Mouse (Mus musculus): ENCODE measurements around the gene Grin2d. TPM values are rescaled to one million over a fixed set of nuclear protein-coding genes. Genes with fewer than 3 reads are reported as not detected.
A peak's percentile ranks its signal among the peaks of the same experiment; 100 is the strongest.

Gene Grin2d
- polyA plus RNA-seq, 1 experiment from 2014 or later: 0.49 TPM

- H3K4me3 ChIP-seq (replicated peaks): peak within 1 kb of the TSS; percentile 88
- no peaks in the 10 kb centered on the region for H3K27me3 ChIP-seq (replicated peaks)
- H3K4me1 ChIP-seq (replicated peaks): peaks cover 26% of the 10 kb centered on the region
- H3K4me2 ChIP-seq (replicated peaks): peak within 1 kb of the TSS; percentile 72
- peak within 1 kb of the TSS; percentile 96 for H3K9ac ChIP-seq
- WGBS: under 1% methylated on average over 91 of the region's 92 CpGs
- ATAC-seq: peak; percentile 99
- H3K36me3 ChIP-seq: peaks cover 37% of the 10 kb centered on the region
- no peaks in the 10 kb centered on the region for H3K9me3 ChIP-seq
- H3K27ac ChIP-seq: peak within 1 kb of the TSS; percentile 99
Observed at GRCm38 (mm10) chr7:45813787-45814779, 64.1 kb downstream of the Grin2d start, which contains the start of gene Cyth2. TSS of gene Cyth2 (minus strand) at chr7:45814581.

- WGBS: 80% methylated on average over 8 of the region's 8 CpGs
- Histone ChIP-seq H3K27ac (no peak overlapping the region), H3K4me1 (replicated peaks) (peaks cover 31% of the 10 kb centered on the region), H3K9ac (peak overlapping the region; percentile 96), H3K9me3 (no peaks in the 10 kb centered on the region), H3K36me3 (peaks cover 47% of the 10 kb centered on the region), H3K4me3 (replicated peaks) (peak overlapping the region; percentile 88), H3K27me3 (replicated peaks) (no peaks in the 10 kb centered on the region), H3K4me2 (replicated peaks) (peak overlapping the region; percentile 72)
- ATAC-seq: no peak
Observed at GRCm38 (mm10) chr7:45812921-45813320, 65.3 kb downstream of the Grin2d start.

GRCm38 (mm10) chr7:45809276-45810075 lies 68.7 kb downstream of the Grin2d start:
- Histone ChIP-seq H3K4me3 (replicated peaks) (no peak overlapping the region), H3K9me3 (no peaks in the 10 kb centered on the region), H3K4me2 (replicated peaks) (no peak overlapping the region), H3K36me3 (peaks cover 59% of the 10 kb centered on the region), H3K27me3 (replicated peaks) (no peaks in the 10 kb centered on the region), H3K27ac (no peak overlapping the region), H3K4me1 (replicated peaks) (peaks cover 21% of the 10 kb centered on the region), H3K9ac (no peak overlapping the region)
- WGBS: 88% methylated on average over 14 of the region's 14 CpGs
- no peak for ATAC-seq

GRCm38 (mm10) chr7:45808471-45808870 lies 69.7 kb downstream of the Grin2d start:
- H3K9ac ChIP-seq: no peak overlapping the region
- no peak overlapping the region for H3K27ac ChIP-seq
- H3K4me2 ChIP-seq (replicated peaks): no peak overlapping the region
- H3K4me3 ChIP-seq (replicated peaks): no peak overlapping the region
- ATAC-seq: no peak
- H3K9me3 ChIP-seq: no peaks in the 10 kb centered on the region
- 36% methylated on average over 11 of the region's 11 CpGs for WGBS
- peaks cover 21% of the 10 kb centered on the region for H3K4me1 ChIP-seq (replicated peaks)
- peaks cover 59% of the 10 kb centered on the region for H3K36me3 ChIP-seq
- H3K27me3 ChIP-seq (replicated peaks): no peaks in the 10 kb centered on the region

GRCm38 (mm10) chr7:45805941-45806340 lies 72.2 kb downstream of the Grin2d start:
- WGBS: 64% methylated on average over 5 of the region's 5 CpGs
- Histone ChIP-seq H3K4me2 (replicated peaks) (no peak overlapping the region), H3K9me3 (no peaks in the 10 kb centered on the region), H3K4me3 (replicated peaks) (no peak overlapping the region), H3K27me3 (replicated peaks) (no peaks in the 10 kb centered on the region), H3K4me1 (replicated peaks) (peaks cover 9% of the 10 kb centered on the region), H3K9ac (no peak overlapping the region), H3K27ac (no peak overlapping the region), H3K36me3 (peaks cover 39% of the 10 kb centered on the region)
- no peak for ATAC-seq

- Histone ChIP-seq H3K27ac (no peak overlapping the region), H3K4me1 (replicated peaks) (peaks cover 27% of the 10 kb centered on the region), H3K36me3 (peaks cover 8% of the 10 kb centered on the region; the same call in 1 of the 2 replicates), H3K9ac (no peak overlapping the region), H3K4me3 (replicated peaks) (no peak overlapping the region), H3K4me2 (replicated peaks) (no peak overlapping the region), H3K9me3 (no peaks in the 10 kb centered on the region), H3K27me3 (replicated peaks) (peaks cover 9% of the 10 kb centered on the region; the same call in 1 of the 2 replicates)
- no peak for ATAC-seq
- 91% methylated on average over 6 of the region's 6 CpGs for WGBS
Observed at GRCm38 (mm10) chr7:45802551-45802950, 75.6 kb downstream of the Grin2d start.

GRCm38 (mm10) chr7:45801348-45801747 lies 76.8 kb downstream of the Grin2d start:
- Histone ChIP-seq H3K27ac (no peak overlapping the region), H3K9ac (no peak overlapping the region), H3K9me3 (no peaks in the 10 kb centered on the region), H3K27me3 (replicated peaks) (peaks cover 13% of the 10 kb centered on the region; the same call in 1 of the 2 replicates), H3K36me3 (no peaks in the 10 kb centered on the region), H3K4me1 (replicated peaks) (peaks cover 28% of the 10 kb centered on the region), H3K4me2 (replicated peaks) (peak overlapping the region; percentile 56), H3K4me3 (replicated peaks) (peak overlapping the region; percentile 25)
- WGBS: 2% methylated on average over 12 of the region's 12 CpGs
- ATAC-seq: peak; percentile 71

GRCm38 (mm10) chr7:45800546-45801204 lies 77.5 kb downstream of the Grin2d start:
- Histone ChIP-seq H3K4me2 (replicated peaks) (peak overlapping the region; percentile 56), H3K4me3 (replicated peaks) (peak overlapping the region; percentile 25), H3K27ac (no peak overlapping the region), H3K9ac (no peak overlapping the region), H3K36me3 (no peaks in the 10 kb centered on the region), H3K9me3 (no peaks in the 10 kb centered on the region), H3K4me1 (replicated peaks) (peaks cover 28% of the 10 kb centered on the region), H3K27me3 (replicated peaks) (peaks cover 13% of the 10 kb centered on the region; the same call in 1 of the 2 replicates)
- peak; percentile 66 for ATAC-seq
- WGBS: 24% methylated on average over 21 of the region's 25 CpGs

GRCm38 (mm10) chr7:45800001-45800400 lies 78.2 kb downstream of the Grin2d start:
- Histone ChIP-seq H3K27ac (no peak overlapping the region), H3K4me1 (replicated peaks) (peaks cover 28% of the 10 kb centered on the region), H3K4me2 (replicated peaks) (peak overlapping the region; percentile 56), H3K36me3 (no peaks in the 10 kb centered on the region), H3K4me3 (replicated peaks) (no peak overlapping the region), H3K27me3 (replicated peaks) (peaks cover 13% of the 10 kb centered on the region; the same call in 1 of the 2 replicates), H3K9ac (no peak overlapping the region), H3K9me3 (no peaks in the 10 kb centered on the region)
- no peak for ATAC-seq
- 39% methylated on average over 7 of the region's 7 CpGs for WGBS

GRCm38 (mm10) chr7:45798931-45799330 lies 79.2 kb downstream of the Grin2d start:
- Histone ChIP-seq H3K4me3 (replicated peaks) (peak overlapping the region; percentile 45), H3K27me3 (replicated peaks) (peaks cover 13% of the 10 kb centered on the region; the same call in 1 of the 2 replicates), H3K4me1 (replicated peaks) (peaks cover 28% of the 10 kb centered on the region), H3K9me3 (no peaks in the 10 kb centered on the region), H3K27ac (no peak overlapping the region), H3K9ac (no peak overlapping the region), H3K4me2 (replicated peaks) (peak overlapping the region; percentile 92), H3K36me3 (no peaks in the 10 kb centered on the region)
- 59% methylated on average over 7 of the region's 7 CpGs for WGBS
- no peak for ATAC-seq

- H3K27me3 ChIP-seq (replicated peaks): peaks cover 13% of the 10 kb centered on the region; the same call in 1 of the 2 replicates
- peaks cover 28% of the 10 kb centered on the region for H3K4me1 ChIP-seq (replicated peaks)
- H3K9ac ChIP-seq: peak overlapping the region; percentile 44
- ATAC-seq: no peak
- H3K27ac ChIP-seq: no peak overlapping the region
- peak overlapping the region; percentile 92 for H3K4me2 ChIP-seq (replicated peaks)
- no peaks in the 10 kb centered on the region for H3K9me3 ChIP-seq
- H3K36me3 ChIP-seq: no peaks in the 10 kb centered on the region
- H3K4me3 ChIP-seq (replicated peaks): peak overlapping the region; percentile 45
- 2% methylated on average over 19 of the region's 19 CpGs for WGBS
Observed at GRCm38 (mm10) chr7:45798511-45798836, 79.7 kb downstream of the Grin2d start.

Measured in intestine, embryonic 15.5 days (tissue).